Mouse (Mus musculus) embryonic fibroblast, embryonic 13.5 days (primary cell): ENCODE data around the gene Fam169a.
A peak's percentile ranks its signal among the peaks of the same experiment; 100 is the strongest.

Source experiments
- CTCF ChIP-seq: IDR thresholded peaks from 2 replicates; pipeline ENCODE4 v1.5.1; 2011; ENCODE audit warnings: mild to moderate bottlenecking, control low read depth, low read length, moderate library complexity, borderline replicate concordance; ENCODE audit not compliant: insufficient read depth
- POLR2A ChIP-seq: IDR thresholded peaks from 2 replicates; pipeline ENCODE4 v1.6.1; 2011; ENCODE audit warnings: low read depth, mild to moderate bottlenecking, control low read depth, low read length, moderate library complexity

DNA sequence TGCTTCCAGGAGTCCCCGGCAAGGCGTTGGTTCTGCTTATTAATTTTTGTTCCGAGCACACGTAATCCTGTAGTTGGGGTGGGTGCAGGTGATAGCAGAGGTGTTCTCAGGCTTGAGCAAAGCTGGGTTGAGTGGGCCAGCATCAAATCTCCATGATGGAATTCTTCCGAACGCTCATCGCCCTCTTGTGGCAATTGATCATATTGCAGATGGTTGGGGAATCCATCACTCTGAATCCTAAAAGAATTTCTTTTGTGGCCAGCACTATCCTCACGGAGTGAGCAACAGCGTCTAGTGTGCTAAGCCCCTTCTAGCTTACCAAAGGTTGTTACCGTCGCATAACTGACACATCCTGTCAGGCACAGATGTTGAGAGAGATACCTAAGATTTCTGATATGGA, 14.4 kb upstream of the Fam169a start:
- 0 out of 2 replicates have a peak, but pooled peaks have one; percentile 24 for TF ChIP-seq CTCF
- TF ChIP-seq POLR2A, result no peak
